Mouse (Mus musculus): ENCODE data around the gene Rnls. TPM values are rescaled to one million over a fixed set of nuclear protein-coding genes. Genes with fewer than 3 reads are reported as not detected.

The Rnls gene
- polyA plus RNA-seq, 1 experiment from 2014 or later: 5.8 TPM

DNA sequence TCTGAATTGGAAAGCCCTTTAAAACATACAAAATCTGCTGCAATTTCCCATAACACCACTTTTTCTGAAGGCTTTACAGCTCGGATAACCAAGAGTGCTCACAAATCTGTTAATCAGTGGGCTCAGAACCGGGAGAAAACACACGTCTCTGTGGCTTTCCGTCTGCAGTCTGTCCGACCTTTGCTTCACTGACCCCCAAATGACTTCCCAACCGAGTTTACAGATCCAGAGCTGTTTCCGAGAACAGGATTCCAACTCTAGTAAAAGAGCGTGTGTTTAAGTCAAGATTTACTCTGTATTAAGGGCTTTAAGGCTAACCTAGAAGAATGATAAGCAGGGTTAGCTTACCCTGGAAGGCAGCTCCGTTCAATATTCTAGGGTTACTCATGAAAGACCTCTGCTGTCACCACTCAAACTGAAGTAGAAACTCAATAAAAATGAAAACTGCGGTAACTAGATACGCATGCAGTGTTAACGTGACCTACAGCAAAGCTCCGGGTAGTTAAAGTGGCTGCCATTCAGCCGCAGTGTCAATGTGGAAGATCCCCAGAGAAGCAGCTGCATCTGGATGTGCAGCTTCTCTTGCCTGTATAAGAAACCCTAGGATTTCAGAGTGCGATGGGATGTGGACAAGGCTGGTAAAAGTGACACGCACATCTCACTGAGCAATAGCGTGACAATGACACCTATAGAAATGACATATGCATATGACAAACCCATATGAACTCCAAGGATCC is 224.4 kb downstream of the Rnls start:
- H3K4me1 ChIP-seq: peaks cover 10% of the 10 kb centered on the region
- 0 out of 2 replicates have a peak, but pooled peaks cover 5% of the 10 kb centered on the region for H3K27me3 ChIP-seq (replicated peaks; ENCODE audit: low read depth, poor library complexity, severe bottlenecking)
- no peaks in the 10 kb centered on the region for H3K36me3 ChIP-seq (replicated peaks)
- H3K9me3 ChIP-seq: no peaks in the 10 kb centered on the region
- no peak overlapping the region for H3K4me3 ChIP-seq
- no peak overlapping the region for H3K27ac ChIP-seq (replicated peaks)
- WGBS: 63% methylated on average over 17 of the region's 17 CpGs
- no peak for DNase-seq (ENCODE audit: low spot score)

DNA sequence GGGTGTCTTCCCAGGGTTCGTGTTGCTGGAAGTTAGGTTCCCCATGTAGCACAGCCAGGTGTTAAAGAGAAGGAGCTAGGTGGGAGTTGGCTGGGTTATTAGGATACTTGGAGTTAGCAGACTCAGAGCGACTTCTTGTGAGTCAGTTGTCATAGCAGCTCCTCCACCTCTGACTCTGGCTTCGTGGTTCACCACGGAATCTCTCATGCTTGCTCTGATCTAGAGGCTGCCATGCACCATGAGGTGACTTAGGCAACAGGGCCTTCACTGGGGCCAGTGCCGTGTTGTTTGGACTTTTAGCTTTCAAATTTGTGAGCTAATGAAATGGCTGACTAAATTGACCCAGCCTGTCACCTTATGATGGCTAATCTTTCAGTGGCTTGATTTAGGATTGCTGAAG is 227.3 kb downstream of the Rnls start:
- WGBS: 89% methylated on average over 5 of the region's 5 CpGs
- Histone ChIP-seq H3K4me3 (no peak overlapping the region), H3K36me3 (replicated peaks) (no peaks in the 10 kb centered on the region), H3K4me1 (peaks cover 10% of the 10 kb centered on the region), H3K27me3 (replicated peaks; ENCODE audit: low read depth, poor library complexity, severe bottlenecking) (0 out of 2 replicates have a peak, but pooled peaks cover 5% of the 10 kb centered on the region), H3K9me3 (no peaks in the 10 kb centered on the region), H3K27ac (replicated peaks) (no peak overlapping the region)
- DNase-seq (ENCODE audit: low spot score): no peak

DNA sequence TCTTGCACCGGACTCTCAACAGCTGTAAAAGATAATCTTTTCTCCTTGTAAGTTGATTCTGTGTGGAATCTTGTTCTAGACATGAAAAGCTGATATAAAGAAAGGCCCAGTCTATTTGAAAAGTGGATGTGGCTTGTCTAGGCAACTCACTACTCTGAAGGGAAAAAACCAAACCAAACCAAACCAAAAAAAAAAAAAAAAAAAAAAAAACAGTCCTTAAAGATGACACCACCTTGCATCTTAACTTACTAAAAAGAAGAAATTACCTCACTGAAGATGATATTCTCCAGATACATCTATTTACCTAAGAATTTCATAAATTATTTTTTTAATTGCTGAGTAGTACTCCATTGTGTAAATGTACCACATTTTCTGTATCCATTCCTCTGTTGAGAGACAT is 230.2 kb downstream of the Rnls start:
- H3K36me3 ChIP-seq (replicated peaks): no peaks in the 10 kb centered on the region
- H3K4me3 ChIP-seq: no peak overlapping the region
- WGBS: 83% methylated on average over 1 of the region's 1 CpGs
- H3K9me3 ChIP-seq: no peaks in the 10 kb centered on the region
- H3K27ac ChIP-seq (replicated peaks): no peak overlapping the region
- no peak for DNase-seq (ENCODE audit: low spot score)
- H3K4me1 ChIP-seq: no peaks in the 10 kb centered on the region
- 0 out of 2 replicates have a peak, but pooled peaks cover 5% of the 10 kb centered on the region for H3K27me3 ChIP-seq (replicated peaks; ENCODE audit: low read depth, poor library complexity, severe bottlenecking)

DNA sequence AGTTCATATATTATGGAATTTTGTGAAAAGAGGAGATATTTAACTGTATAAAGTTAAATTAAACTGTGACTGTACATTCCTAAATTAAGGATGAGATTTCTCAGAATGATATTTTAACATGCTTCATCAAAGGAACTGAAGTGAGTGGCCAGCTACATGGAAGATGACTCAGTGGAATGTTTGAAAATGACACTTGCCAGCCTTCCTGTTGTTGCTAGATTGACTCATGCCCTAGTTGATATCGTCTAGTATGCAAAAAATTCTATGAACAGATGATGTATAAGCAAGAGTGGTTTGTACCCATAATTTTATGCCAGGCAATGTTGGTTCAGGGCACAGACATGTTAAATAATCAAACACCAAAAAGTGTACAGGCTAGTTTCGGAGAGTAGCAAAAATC is 232.2 kb downstream of the Rnls start:
- 82% methylated on average over 2 of the region's 2 CpGs for WGBS
- Histone ChIP-seq H3K36me3 (replicated peaks) (no peaks in the 10 kb centered on the region), H3K4me1 (no peaks in the 10 kb centered on the region), H3K9me3 (no peaks in the 10 kb centered on the region), H3K27me3 (replicated peaks; ENCODE audit: low read depth, poor library complexity, severe bottlenecking) (0 out of 2 replicates have a peak, but pooled peaks cover 5% of the 10 kb centered on the region), H3K27ac (replicated peaks) (no peak overlapping the region), H3K4me3 (no peak overlapping the region)
- no peak for DNase-seq (ENCODE audit: low spot score)

DNA sequence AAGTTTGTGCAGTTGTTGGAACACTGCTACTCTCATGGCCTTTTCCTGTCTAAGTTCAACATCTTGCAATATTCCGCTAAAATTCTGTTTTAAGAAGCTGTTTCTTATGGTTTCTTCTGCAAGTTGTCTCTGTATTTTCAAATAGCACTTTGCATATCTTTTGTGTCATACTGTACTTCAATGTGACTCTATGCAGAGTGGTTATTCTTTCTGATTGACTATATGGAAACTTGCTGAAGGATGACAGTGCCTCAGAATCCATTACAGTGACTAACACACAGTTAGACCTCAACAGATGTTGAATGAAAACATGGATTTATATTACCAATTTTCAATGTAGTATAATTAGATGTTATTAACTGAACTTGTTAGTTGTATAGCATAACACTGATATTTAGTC is 232.9 kb downstream of the Rnls start:
- H3K27me3 ChIP-seq (replicated peaks; ENCODE audit: low read depth, poor library complexity, severe bottlenecking): no peaks in the 10 kb centered on the region
- no peaks in the 10 kb centered on the region for H3K36me3 ChIP-seq (replicated peaks)
- no peak for DNase-seq (ENCODE audit: low spot score)
- H3K27ac ChIP-seq (replicated peaks): no peak overlapping the region
- H3K9me3 ChIP-seq: no peaks in the 10 kb centered on the region
- WGBS: 92% methylated on average over 1 of the region's 1 CpGs
- H3K4me1 ChIP-seq: no peaks in the 10 kb centered on the region
- no peak overlapping the region for H3K4me3 ChIP-seq

DNA sequence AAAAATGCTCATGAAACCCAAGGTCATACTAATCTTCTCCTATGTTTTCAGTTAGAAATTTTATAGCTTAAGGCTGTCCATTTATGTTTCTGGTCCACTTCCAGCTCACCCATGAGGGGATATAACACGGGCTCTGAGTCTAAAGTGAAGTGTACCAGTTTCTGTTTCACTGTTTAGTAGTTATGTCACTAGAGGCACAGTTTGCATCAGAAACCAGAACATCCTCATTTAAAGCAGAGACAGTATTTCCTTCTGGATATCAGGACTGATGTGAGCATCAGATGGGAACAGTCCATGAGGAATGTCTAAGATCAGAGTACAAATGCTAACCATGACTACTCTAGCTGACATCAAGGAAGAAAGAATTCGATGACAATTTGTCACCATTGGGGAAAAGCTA is 233.9 kb downstream of the Rnls start:
- Histone ChIP-seq H3K27ac (replicated peaks) (no peak overlapping the region), H3K27me3 (replicated peaks; ENCODE audit: low read depth, poor library complexity, severe bottlenecking) (no peaks in the 10 kb centered on the region), H3K4me3 (no peak overlapping the region), H3K9me3 (no peaks in the 10 kb centered on the region), H3K4me1 (no peaks in the 10 kb centered on the region), H3K36me3 (replicated peaks) (no peaks in the 10 kb centered on the region)
- 88% methylated on average over 2 of the region's 2 CpGs for WGBS
- DNase-seq (ENCODE audit: low spot score): no peak

DNA sequence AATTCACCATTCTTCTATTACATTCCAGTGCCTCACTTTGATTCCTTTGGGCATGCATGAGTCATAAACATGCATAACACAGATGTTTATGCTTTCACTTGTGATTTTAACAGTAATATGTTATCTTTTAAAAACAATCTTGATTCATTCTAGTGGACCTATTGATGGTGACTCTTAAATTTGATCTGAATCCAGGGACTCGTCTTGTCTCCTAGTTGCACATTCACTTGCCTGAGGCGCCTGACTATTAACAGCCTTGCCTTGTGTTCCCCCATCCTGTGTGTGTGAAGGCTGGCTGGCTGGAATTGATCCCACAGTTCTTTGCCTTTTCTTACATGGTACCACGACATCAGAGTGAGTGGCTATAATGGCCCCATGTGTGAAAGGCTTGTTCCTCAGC is 243.7 kb downstream of the Rnls start:
- no peaks in the 10 kb centered on the region for H3K27me3 ChIP-seq (replicated peaks; ENCODE audit: low read depth, poor library complexity, severe bottlenecking)
- H3K4me1 ChIP-seq: no peaks in the 10 kb centered on the region
- H3K36me3 ChIP-seq (replicated peaks): no peaks in the 10 kb centered on the region
- no peak overlapping the region for H3K4me3 ChIP-seq
- no peaks in the 10 kb centered on the region for H3K9me3 ChIP-seq
- H3K27ac ChIP-seq (replicated peaks): no peak overlapping the region
- WGBS: 71% methylated on average over 3 of the region's 3 CpGs
- DNase-seq (ENCODE audit: low spot score): no peak

DNA sequence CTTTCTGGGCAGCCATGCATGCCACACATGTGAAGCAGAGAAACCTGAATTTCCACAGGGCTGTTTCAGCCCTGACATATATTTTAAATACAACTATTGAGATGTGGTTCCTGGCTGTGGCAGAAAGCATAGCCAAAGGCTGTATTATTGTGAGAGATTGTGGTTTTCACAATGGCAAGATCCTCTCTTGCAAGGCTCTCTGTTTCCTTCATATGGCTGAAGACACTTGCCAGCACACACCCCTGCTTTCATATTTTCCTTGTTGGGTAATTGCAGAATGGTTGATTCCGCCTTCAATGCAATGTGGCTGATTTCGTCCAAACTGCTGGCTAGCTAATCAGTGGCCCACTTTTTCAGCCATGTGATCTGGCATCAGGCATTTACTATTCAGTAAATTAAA is 248.9 kb downstream of the Rnls start:
- Histone ChIP-seq H3K36me3 (replicated peaks) (no peaks in the 10 kb centered on the region), H3K4me1 (no peaks in the 10 kb centered on the region), H3K27me3 (replicated peaks; ENCODE audit: low read depth, poor library complexity, severe bottlenecking) (no peaks in the 10 kb centered on the region), H3K4me3 (no peak overlapping the region), H3K9me3 (no peaks in the 10 kb centered on the region), H3K27ac (replicated peaks) (no peak overlapping the region)
- WGBS: 85% methylated on average over 2 of the region's 2 CpGs
- no peak for DNase-seq (ENCODE audit: low spot score)

DNA sequence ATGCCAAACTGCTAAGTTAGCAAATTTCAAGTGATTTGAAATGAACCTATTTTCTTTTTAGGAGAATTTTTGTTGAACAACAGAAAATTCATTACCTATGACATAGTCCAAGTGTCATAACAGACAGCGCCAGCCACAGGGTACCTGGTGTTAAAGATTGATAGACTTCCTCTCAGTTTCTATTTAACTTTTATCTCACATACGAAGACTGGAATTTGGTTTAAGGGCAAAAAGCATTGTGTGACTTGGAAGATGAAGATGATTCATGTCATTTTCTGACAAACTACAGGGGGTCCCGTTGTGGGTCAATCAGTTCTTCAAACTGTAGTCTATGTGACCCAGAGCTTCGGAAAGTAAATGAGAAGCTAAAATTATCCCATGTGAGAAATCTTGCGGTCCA is 254.8 kb downstream of the Rnls start:
- Histone ChIP-seq H3K36me3 (replicated peaks) (no peaks in the 10 kb centered on the region), H3K27ac (replicated peaks) (no peak overlapping the region), H3K4me3 (no peak overlapping the region), H3K9me3 (no peaks in the 10 kb centered on the region), H3K4me1 (no peaks in the 10 kb centered on the region), H3K27me3 (replicated peaks; ENCODE audit: low read depth, poor library complexity, severe bottlenecking) (no peaks in the 10 kb centered on the region)
- 88% methylated on average over 5 of the region's 5 CpGs for WGBS
- no peak for DNase-seq (ENCODE audit: low spot score)

DNA sequence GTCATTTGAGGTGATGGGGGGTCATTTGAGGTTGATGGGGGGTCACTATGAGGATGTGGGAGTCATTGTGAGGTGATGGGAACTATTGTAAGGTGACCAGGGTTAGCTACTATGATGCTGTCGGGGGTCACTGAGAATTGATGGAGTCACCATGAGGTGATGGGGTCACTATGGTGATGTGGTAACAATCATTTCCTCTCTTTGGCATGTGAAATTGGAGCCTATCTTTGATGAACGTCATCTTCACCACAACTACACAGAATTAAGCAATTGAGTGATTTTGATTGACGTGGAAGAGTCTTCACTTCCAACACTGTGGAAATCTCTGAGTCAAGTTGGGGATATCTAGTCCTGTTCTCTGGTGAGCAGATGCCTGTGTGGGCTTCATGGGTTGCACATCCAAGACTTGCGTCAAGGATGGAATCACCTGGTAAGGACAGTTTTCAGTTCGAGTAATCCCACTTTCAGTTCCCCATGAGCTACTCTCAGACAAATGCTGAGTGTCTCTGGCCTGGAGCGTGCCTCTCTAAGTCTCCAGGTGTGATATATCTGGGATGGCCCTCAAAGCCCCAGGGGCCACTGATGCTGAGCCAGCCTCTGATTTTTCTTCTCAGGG is 269.4 kb downstream of the Rnls start:
- Histone ChIP-seq H3K27me3 (replicated peaks; ENCODE audit: low read depth, poor library complexity, severe bottlenecking) (no peaks in the 10 kb centered on the region), H3K9me3 (no peaks in the 10 kb centered on the region), H3K4me1 (peaks cover 5% of the 10 kb centered on the region; the same call in 1 of the 2 replicates), H3K27ac (replicated peaks) (no peak overlapping the region), H3K4me3 (no peak overlapping the region), H3K36me3 (replicated peaks) (no peaks in the 10 kb centered on the region)
- DNase-seq (ENCODE audit: low spot score): no peak
- 89% methylated on average over 6 of the region's 6 CpGs for WGBS

DNA sequence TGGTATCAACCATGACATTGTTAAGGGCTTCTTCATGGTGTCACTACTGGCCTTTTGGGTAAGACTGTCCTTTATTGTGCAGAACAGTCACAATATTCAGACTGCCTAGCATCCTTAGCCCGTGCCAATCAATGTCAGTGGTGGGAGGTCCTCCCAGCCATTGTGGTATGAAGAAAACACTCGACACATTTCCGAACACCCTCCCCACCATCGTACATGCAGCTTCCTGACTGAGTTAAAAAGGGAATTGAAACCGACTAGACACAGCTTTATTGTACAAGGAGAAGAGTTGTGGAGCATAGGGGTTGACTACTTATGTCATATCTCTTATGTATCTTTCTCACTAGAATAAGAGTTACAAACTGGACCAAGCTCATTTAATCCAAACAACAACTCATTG is 272.1 kb downstream of the Rnls start:
- H3K9me3 ChIP-seq: no peaks in the 10 kb centered on the region
- no peaks in the 10 kb centered on the region for H3K27me3 ChIP-seq (replicated peaks; ENCODE audit: low read depth, poor library complexity, severe bottlenecking)
- no peak overlapping the region for H3K4me3 ChIP-seq
- no peak overlapping the region for H3K27ac ChIP-seq (replicated peaks)
- DNase-seq (ENCODE audit: low spot score): no peak
- WGBS: 85% methylated on average over 5 of the region's 5 CpGs
- H3K36me3 ChIP-seq (replicated peaks): no peaks in the 10 kb centered on the region
- H3K4me1 ChIP-seq: peaks cover 5% of the 10 kb centered on the region; the same call in 1 of the 2 replicates

DNA sequence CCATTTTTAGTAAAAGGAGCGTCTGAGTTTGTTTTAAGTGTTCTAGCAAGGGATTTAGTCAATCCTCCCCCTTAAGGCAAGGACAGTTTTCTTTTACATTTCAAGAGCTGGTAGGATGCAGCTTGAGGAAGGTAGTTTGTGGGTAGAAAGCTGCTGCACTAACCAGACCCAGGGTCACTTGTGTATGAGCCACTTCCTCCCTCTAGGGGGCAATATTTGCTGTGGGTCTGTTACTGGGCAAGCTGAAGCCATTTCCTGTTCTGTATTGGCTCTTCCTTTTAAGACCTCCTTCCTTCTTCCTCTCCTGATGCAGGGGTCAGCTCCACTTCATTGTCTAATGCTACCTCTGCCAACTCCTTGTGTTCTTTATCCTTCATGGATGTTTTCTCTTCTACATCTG is 273.2 kb downstream of the Rnls start:
- Histone ChIP-seq H3K4me1 (peaks cover 5% of the 10 kb centered on the region), H3K4me3 (no peak overlapping the region), H3K27ac (replicated peaks) (no peak overlapping the region), H3K36me3 (replicated peaks) (no peaks in the 10 kb centered on the region), H3K9me3 (no peaks in the 10 kb centered on the region), H3K27me3 (replicated peaks; ENCODE audit: low read depth, poor library complexity, severe bottlenecking) (no peaks in the 10 kb centered on the region)
- 80% methylated on average over 1 of the region's 1 CpGs for WGBS
- DNase-seq (ENCODE audit: low spot score): no peak

DNA sequence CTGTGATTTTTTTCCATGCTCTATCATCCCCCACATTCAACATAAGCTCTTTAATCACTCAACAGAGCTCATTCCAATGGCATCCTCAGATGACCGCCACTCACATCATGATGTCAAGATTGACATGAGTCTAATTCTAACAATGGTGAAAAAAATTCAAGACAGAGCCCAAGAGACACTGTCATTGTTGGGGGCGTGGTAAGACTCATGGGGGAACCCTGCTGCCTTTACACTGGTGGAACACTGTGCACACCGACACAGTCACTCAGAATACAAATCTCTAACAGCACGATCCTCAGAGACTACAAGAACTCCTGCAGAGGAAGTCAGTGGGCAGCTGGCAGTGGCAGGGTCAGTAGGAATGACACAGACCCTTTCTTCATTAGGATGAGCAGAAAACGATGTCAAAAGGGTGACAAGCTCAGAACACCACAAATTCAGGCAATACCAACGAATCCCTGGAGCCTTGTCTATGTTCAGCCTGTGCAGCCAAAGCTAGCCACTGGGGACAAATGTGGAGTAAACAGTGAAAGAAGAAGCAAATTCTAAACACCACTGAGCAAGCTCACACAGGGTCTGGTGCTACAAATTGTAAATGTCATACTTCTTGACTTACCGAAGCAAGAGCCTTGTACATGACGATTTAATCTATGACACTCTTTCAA is 277.3 kb downstream of the Rnls start:
- Histone ChIP-seq H3K4me1 (peaks cover 28% of the 10 kb centered on the region), H3K27me3 (replicated peaks; ENCODE audit: low read depth, poor library complexity, severe bottlenecking) (no peaks in the 10 kb centered on the region), H3K9me3 (no peaks in the 10 kb centered on the region), H3K36me3 (replicated peaks) (no peaks in the 10 kb centered on the region), H3K27ac (replicated peaks) (no peak overlapping the region), H3K4me3 (no peak overlapping the region)
- 73% methylated on average over 8 of the region's 8 CpGs for WGBS
- DNase-seq (ENCODE audit: low spot score): no peak
